Mouse (Mus musculus) liver, embryonic 16.5 days (tissue): ENCODE results near the gene Gtf2ird1. TPM values are rescaled to one million over a fixed set of nuclear protein-coding genes. Genes with fewer than 3 reads are reported as not detected.
A peak's percentile ranks its signal among the peaks of the same experiment; 100 is the strongest.

Experiments
- ATAC-seq: fragments of 200-750 bp; cut with Nextera tagmentation; 2 replicates; pipeline ENCODE4 v1.8.0; 2017; ENCODE audit warnings: low read depth, mild to moderate bottlenecking, moderate number of reproducible peaks, moderate library complexity
- H3K27ac ChIP-seq: fragments of 300-500 bp; sonication (generic); 2 replicates; pipeline ENCODE4 v1.5.1; 2014; ENCODE audit warnings: mild to moderate bottlenecking, low read length
- H3K27me3 ChIP-seq: fragments of 300-500 bp; sonication (generic); 2 replicates; pipeline ENCODE4 v1.6.1; 2014; ENCODE audit warnings: low read depth, low read length, mixed read lengths; ENCODE audit not compliant: control insufficient read depth, insufficient read depth
- H3K36me3 ChIP-seq: fragments of 300-500 bp; sonication (generic); 2 replicates; pipeline ENCODE4 v1.6.1; 2014; ENCODE audit warnings: mild to moderate bottlenecking; ENCODE audit not compliant: control insufficient read depth, insufficient read depth
- H3K4me1 ChIP-seq: fragments of 300-500 bp; sonication (generic); 2 replicates; pipeline ENCODE4 v1.6.1; 2014; ENCODE audit warnings: low read depth, low read length, mixed read lengths; ENCODE audit not compliant: control insufficient read depth
- H3K4me2 ChIP-seq: fragments of 300-500 bp; sonication (generic); 2 replicates; pipeline ENCODE4 v1.6.1; 2014; ENCODE audit warnings: low read depth, low read length, mixed read lengths
- H3K4me3 ChIP-seq: fragments of 300-500 bp; sonication (generic); 2 replicates; pipeline ENCODE4 v1.5.1; 2014; ENCODE audit warnings: low read depth, mild to moderate bottlenecking, low read length
- H3K9ac ChIP-seq: fragments of 300-500 bp; sonication (generic); 2 replicates; pipeline ENCODE4 v1.6.1; 2014; ENCODE audit warnings: low read depth, low read length
- H3K9me3 ChIP-seq: fragments of 300-500 bp; sonication (generic); replicated peaks from 2 replicates; pipeline ENCODE4 v1.6.1; 2016; ENCODE audit warnings: low read length; ENCODE audit not compliant: control insufficient read depth
- WGBS: fragments of 180-500 bp; shearing (Covaris S2); extraction: QIAGEN DNeasy Blood & Tissue Kit; methylation state at CpG from one replicate; pipeline ENCODE4 v1.1.7; 2014; ENCODE audit not compliant: insufficient replicate concordance; 5-methylcytosine and 5-hydroxymethylcytosine counted together
- polyA plus RNA-seq: library from polyadenylated mRNA; unstranded; fragments of >200 nt; fragmentation: Nextera tagmentation; extraction: Ambion mirVana; gene quantifications from 2 replicates; pipeline ENCODE4 v1.2.1, GENCODE M21; 2015

Gene Gtf2ird1
- polyA plus RNA-seq, 1 experiment from 2014 or later = 11.6 TPM

- no peaks in the 10 kb centered on the region for H3K27me3 ChIP-seq
- H3K36me3 ChIP-seq = no peaks in the 10 kb centered on the region
- WGBS = 67% methylated on average over 12 of the region's 12 CpGs
- H3K9ac ChIP-seq = no peak overlapping the region
- no peak for ATAC-seq
- no peak overlapping the region for H3K4me2 ChIP-seq
- no peak overlapping the region for H3K4me3 ChIP-seq
- no peaks in the 10 kb centered on the region for H3K9me3 ChIP-seq
- H3K4me1 ChIP-seq = peaks cover 5% of the 10 kb centered on the region
- no peak overlapping the region for H3K27ac ChIP-seq
Measured at GRCm38 (mm10) chr5:134435836-134436331, 20.6 kb downstream of the Gtf2ird1 start.

DNA sequence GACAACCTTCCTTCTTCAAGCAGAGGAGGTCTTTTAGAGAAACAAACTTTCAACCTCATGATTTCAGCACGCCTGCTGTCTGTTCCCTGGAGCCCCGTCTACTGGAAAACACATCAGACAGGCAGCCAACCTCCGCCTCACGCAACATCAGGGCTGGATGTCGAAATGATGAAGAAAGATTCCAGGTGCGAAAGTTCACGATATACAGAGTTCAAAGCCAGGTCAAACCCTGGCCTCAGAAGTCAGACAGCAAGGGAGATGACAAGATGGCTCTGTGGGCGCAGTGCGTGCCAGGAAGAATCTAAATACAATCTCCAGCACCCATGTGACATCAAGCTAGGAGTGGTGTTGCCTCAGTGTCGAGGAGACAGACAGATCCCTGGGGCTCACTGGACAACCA is 23.4 kb downstream of the Gtf2ird1 start:
- Histone ChIP-seq H3K9ac (no peak overlapping the region), H3K4me3 (no peak overlapping the region), H3K9me3 (no peaks in the 10 kb centered on the region), H3K27ac (no peak overlapping the region), H3K4me2 (no peak overlapping the region), H3K36me3 (no peaks in the 10 kb centered on the region), H3K4me1 (peaks cover 5% of the 10 kb centered on the region), H3K27me3 (no peaks in the 10 kb centered on the region)
- peak; percentile 72 for ATAC-seq
- 64% methylated on average over 10 of the region's 10 CpGs for WGBS

GRCm38 (mm10) chr5:134430087-134430486 is 26.4 kb downstream of the Gtf2ird1 start:
- no peak overlapping the region for H3K27ac ChIP-seq
- H3K9me3 ChIP-seq = no peaks in the 10 kb centered on the region
- no peaks in the 10 kb centered on the region for H3K27me3 ChIP-seq
- no peak for ATAC-seq
- no peak overlapping the region for H3K4me2 ChIP-seq
- no peak overlapping the region for H3K4me3 ChIP-seq
- no peaks in the 10 kb centered on the region for H3K36me3 ChIP-seq
- peaks cover 5% of the 10 kb centered on the region for H3K4me1 ChIP-seq
- no peak overlapping the region for H3K9ac ChIP-seq
- 64% methylated on average over 4 of the region's 4 CpGs for WGBS

GRCm38 (mm10) chr5:134427664-134428063 is 28.9 kb downstream of the Gtf2ird1 start:
- no peak for ATAC-seq
- Histone ChIP-seq H3K36me3 (no peaks in the 10 kb centered on the region), H3K27me3 (no peaks in the 10 kb centered on the region)

GRCm38 (mm10) chr5:134425601-134426000 is 30.9 kb downstream of the Gtf2ird1 start:
- 63% methylated on average over 8 of the region's 8 CpGs for WGBS

More at GRCm38 (mm10) chr5:134427664-134428063, 28.9 kb downstream of the Gtf2ird1 start:
- H3K9me3 ChIP-seq = no peaks in the 10 kb centered on the region
- no peak overlapping the region for H3K9ac ChIP-seq
- no peak overlapping the region for H3K4me2 ChIP-seq
- no peak overlapping the region for H3K4me3 ChIP-seq
- no peaks in the 10 kb centered on the region for H3K4me1 ChIP-seq
- H3K27ac ChIP-seq = no peak overlapping the region
- WGBS = 80% methylated on average over 9 of the region's 9 CpGs

DNA sequence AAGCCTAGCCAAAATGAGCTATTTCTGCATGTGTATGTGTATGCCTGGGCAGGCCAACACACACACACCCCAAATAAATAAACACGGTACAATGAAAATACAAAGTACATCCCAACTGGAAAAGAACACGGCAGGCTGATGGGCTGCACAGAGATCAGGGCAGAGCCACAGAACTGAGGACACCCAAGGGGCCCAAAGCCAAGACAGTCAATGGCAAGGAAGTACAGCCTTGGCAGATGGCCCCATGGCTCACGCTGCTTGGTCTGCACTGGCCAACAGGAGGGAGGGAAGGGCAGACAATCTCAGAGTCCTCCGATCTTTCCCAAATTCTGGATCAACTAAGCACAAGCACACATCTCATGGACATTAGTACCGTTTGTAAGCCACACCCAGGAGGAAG is 32.6 kb downstream of the Gtf2ird1 start:
- 76% methylated on average over 5 of the region's 5 CpGs for WGBS
- Histone ChIP-seq H3K9me3 (no peaks in the 10 kb centered on the region), H3K4me2 (no peak overlapping the region), H3K9ac (no peak overlapping the region), H3K4me3 (no peak overlapping the region), H3K36me3 (no peaks in the 10 kb centered on the region), H3K4me1 (no peaks in the 10 kb centered on the region), H3K27me3 (no peaks in the 10 kb centered on the region), H3K27ac (no peak overlapping the region)
- no peak for ATAC-seq

More at GRCm38 (mm10) chr5:134425601-134426000, 30.9 kb downstream of the Gtf2ird1 start:
- Histone ChIP-seq H3K4me1 (no peaks in the 10 kb centered on the region), H3K4me2 (no peak overlapping the region), H3K27me3 (no peaks in the 10 kb centered on the region), H3K9me3 (no peaks in the 10 kb centered on the region), H3K4me3 (no peak overlapping the region), H3K9ac (no peak overlapping the region), H3K27ac (no peak overlapping the region), H3K36me3 (no peaks in the 10 kb centered on the region)
- ATAC-seq = no peak

DNA sequence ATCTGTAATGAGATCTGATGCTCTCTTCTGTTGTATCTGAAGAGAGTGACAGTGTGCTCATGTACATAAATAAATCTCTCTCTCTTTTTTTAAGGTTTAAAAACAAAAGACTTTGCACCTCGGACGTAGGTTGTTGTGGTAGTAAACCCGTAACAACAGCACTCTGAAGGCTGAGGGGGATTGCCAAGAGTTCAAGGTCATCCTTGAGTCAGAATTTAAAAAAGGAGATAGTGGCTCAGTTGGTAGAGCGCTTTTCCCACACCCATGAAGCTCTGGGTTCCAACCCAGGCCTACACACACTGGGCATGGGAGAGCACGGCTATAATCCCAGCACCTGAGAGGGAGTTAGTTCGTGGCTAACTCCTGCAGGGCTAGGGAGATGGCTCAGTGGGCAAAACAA is 33.1 kb downstream of the Gtf2ird1 start:
- Histone ChIP-seq H3K4me2 (no peak overlapping the region), H3K4me3 (no peak overlapping the region), H3K27me3 (no peaks in the 10 kb centered on the region), H3K9me3 (no peaks in the 10 kb centered on the region), H3K36me3 (no peaks in the 10 kb centered on the region), H3K9ac (no peak overlapping the region), H3K27ac (no peak overlapping the region), H3K4me1 (peaks cover 2% of the 10 kb centered on the region; the same call in 1 of the 2 replicates)
- WGBS = 74% methylated on average over 6 of the region's 6 CpGs
- no peak for ATAC-seq

- no peak overlapping the region for H3K27ac ChIP-seq
- H3K36me3 ChIP-seq = no peaks in the 10 kb centered on the region
- peaks cover 2% of the 10 kb centered on the region; the same call in 1 of the 2 replicates for H3K4me1 ChIP-seq
- H3K4me2 ChIP-seq = no peak overlapping the region
- H3K4me3 ChIP-seq = no peak overlapping the region
- H3K9ac ChIP-seq = no peak overlapping the region
- ATAC-seq = no peak
- WGBS = 76% methylated on average over 12 of the region's 12 CpGs
- no peaks in the 10 kb centered on the region; the same call in 1 of the 2 replicates for H3K9me3 ChIP-seq
- H3K27me3 ChIP-seq = no peaks in the 10 kb centered on the region
Measured at GRCm38 (mm10) chr5:134422265-134422925, 34.1 kb downstream of the Gtf2ird1 start.

DNA sequence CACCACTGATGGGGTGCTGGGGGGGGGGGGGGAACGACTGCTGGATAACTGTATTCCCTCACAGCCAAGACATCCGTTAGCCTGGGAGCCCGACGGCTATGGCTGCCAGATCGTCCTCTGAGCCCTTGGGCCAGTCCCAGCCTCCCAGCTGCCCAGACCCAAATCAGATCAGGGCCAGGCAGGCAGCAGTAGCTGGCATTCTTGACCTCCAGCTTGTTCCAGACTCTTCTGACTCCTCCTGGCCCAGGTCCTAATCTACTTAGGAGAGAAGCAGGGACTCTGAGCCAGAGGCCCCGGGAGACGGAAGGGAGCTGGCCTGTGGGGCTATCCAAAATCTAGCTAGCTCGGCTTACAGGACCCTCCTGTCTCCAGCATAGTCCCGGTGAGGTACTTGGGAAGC is 35.5 kb downstream of the Gtf2ird1 start:
- Histone ChIP-seq H3K9ac (no peak overlapping the region), H3K4me3 (no peak overlapping the region), H3K27ac (no peak overlapping the region), H3K36me3 (no peaks in the 10 kb centered on the region), H3K9me3 (no peaks in the 10 kb centered on the region; the same call in 1 of the 2 replicates), H3K4me1 (peaks cover 2% of the 10 kb centered on the region; the same call in 1 of the 2 replicates), H3K4me2 (no peak overlapping the region), H3K27me3 (no peaks in the 10 kb centered on the region)
- WGBS = 68% methylated on average over 9 of the region's 9 CpGs
- no peak for ATAC-seq
